Mouse (Mus musculus): ENCODE measurements around the gene Sart1. TPM values are rescaled to one million over a fixed set of nuclear protein-coding genes. Genes with fewer than 3 reads are reported as not detected.
"Not testable (repeated sequence)": the region's sequence is repeated elsewhere in the genome, so short reads cannot be mapped to it uniquely, and the experiment has no call there.

Gene Sart1
- polyA plus RNA-seq, 1 experiment from 2014 or later = 20.8 TPM

DNA sequence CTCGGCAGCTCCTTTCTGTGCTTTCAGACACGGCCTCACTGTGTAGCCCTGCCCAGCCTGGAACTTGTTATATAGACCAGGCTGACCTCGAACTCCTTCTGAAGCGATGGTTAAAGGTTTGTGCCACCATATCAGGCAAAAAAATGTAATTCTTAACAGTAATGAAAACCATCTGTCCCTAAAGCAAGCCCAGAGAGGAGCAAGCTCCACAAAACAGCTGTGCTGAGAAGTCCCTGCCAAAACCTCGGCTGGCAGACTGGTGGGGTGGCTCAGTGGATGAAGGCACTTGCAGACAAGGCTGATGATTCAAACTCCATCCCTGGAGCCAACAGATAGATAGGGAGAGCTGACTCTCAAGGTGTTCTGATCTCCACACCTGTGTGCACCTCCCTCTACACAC, 20.6 kb upstream of the Sart1 start:
- no peak for ATAC-seq
- Histone ChIP-seq H3K36me3 (replicated peaks; ENCODE audit: insufficient read depth, low read length) (no peaks in the 10 kb centered on the region), H3K4me2 (ENCODE audit: low read depth, low read length) (no peak overlapping the region), H3K4me3 (ENCODE audit: low read depth, low read length) (no peak overlapping the region), H3K27me3 (ENCODE audit: insufficient read depth, low read length) (no peaks in the 10 kb centered on the region), H3K27ac (ENCODE audit: low read depth) (peak overlapping the region; percentile 100), H3K9me3 (ENCODE audit: low read length) (no peaks in the 10 kb centered on the region), H3K9ac (replicated peaks) (no peak overlapping the region), H3K4me1 (ENCODE audit: insufficient read depth) (peaks cover 21% of the 10 kb centered on the region)
- 78% methylated on average over 5 of the region's 5 CpGs for WGBS (ENCODE audit: insufficient replicate concordance)
- TF ChIP-seq CTCF (IDR thresholded peaks at IDR 0.05; ENCODE audit: low read depth) = no peak
- no peak for TF ChIP-seq EP300 (IDR thresholded peaks at IDR 0.05; ENCODE audit: low read depth)
- DNase-seq = no peak

DNA sequence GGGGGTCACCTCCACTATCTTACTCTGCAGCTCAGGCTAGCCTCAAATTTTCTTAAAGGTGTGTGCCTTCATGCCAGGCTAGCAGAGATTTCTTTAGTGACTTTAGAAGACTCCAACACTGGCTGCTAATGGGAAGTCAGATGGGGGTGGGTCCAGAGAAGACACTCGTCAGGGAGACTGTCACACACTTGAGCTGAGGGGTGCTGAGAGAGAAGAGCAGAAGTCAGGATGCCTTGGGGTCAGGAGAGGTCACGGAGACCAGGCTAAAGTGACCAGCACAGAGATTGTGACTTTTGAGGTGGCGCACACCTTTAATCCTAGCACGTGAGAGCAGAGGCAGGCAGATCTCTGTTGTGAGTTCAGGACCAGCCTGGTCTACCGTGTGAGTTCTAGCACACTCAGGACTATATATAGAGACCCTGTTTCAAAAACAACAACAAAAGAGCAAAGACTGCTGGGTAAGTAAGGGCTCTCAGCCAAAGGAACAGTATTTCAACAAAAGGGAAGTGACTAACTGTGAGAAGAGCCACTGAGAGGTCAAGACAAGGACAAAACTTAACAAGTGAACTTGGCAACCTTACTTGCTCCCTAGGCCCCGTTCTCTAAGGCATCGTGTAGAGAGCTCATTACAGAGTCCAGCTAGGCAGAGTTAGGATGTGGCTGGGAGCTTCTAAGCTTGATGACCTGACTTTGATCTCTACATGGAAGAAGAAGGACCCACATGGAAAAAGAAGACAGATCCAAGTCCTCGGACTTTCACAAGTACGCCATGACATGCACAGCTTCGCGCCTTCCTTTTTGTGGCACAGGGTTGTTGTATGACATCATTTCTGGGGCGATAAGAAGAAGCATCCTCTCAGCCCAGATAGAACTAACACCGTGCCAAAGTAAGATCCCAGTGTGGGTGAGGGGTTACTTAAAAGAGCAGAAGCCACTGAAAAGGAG, 19.8 kb upstream of the Sart1 start:
- ATAC-seq = no peak; the same call in 1 of the 2 replicates
- Histone ChIP-seq H3K9ac (replicated peaks) (no peak overlapping the region), H3K36me3 (replicated peaks; ENCODE audit: insufficient read depth, low read length) (no peaks in the 10 kb centered on the region), H3K4me3 (ENCODE audit: low read depth, low read length) (peak overlapping the region; percentile 80), H3K4me1 (ENCODE audit: insufficient read depth) (peaks cover 21% of the 10 kb centered on the region), H3K4me2 (ENCODE audit: low read depth, low read length) (peak overlapping the region; percentile 83), H3K27ac (ENCODE audit: low read depth) (peak overlapping the region; percentile 100), H3K27me3 (ENCODE audit: insufficient read depth, low read length) (no peaks in the 10 kb centered on the region), H3K9me3 (ENCODE audit: low read length) (no peaks in the 10 kb centered on the region)
- TF ChIP-seq EP300 (IDR thresholded peaks at IDR 0.05; ENCODE audit: low read depth) (peak; percentile 42; the same call in 1 of the 2 replicates), CTCF (IDR thresholded peaks at IDR 0.05; ENCODE audit: low read depth) (no peak)
- DNase-seq = no peak
- 70% methylated on average over 13 of the region's 13 CpGs for WGBS (ENCODE audit: insufficient replicate concordance)

DNA sequence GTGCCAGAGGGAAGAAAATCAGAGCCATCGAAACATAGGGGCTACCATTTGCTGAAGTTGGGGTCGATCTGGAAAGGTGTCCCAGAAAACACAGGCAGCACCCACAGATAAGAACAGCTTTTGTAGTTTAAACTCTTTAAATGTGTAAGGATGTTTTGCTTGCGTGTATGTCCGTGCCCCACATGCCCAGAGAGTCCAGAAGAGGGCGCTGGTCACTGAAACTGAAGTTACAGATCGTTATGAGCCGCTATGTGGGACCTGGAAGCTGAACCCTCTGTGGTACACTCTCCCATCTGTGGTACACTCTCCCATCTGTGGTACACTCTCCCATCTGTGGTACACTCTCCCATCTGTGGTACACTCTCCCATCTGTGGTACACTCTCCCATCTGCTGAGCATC, 18.6 kb upstream of the Sart1 start:
- ATAC-seq (peak; percentile 78), DNase-seq (peak; percentile 83)
- H3K4me3 ChIP-seq (ENCODE audit: low read depth, low read length) = peak overlapping the region; percentile 80
- no peaks in the 10 kb centered on the region for H3K9me3 ChIP-seq (ENCODE audit: low read length)
- no peaks in the 10 kb centered on the region for H3K27me3 ChIP-seq (ENCODE audit: insufficient read depth, low read length)
- WGBS (ENCODE audit: insufficient replicate concordance) = 7% methylated on average over 7 of the region's 7 CpGs
- peak overlapping the region; percentile 94 for H3K9ac ChIP-seq (replicated peaks)
- TF ChIP-seq EP300 (IDR thresholded peaks at IDR 0.05; ENCODE audit: low read depth) (0 out of 2 replicates have a peak, but pooled peaks have one; percentile 20), CTCF (IDR thresholded peaks at IDR 0.05; ENCODE audit: low read depth) (peak; percentile 89)
- H3K36me3 ChIP-seq (replicated peaks; ENCODE audit: insufficient read depth, low read length) = no peaks in the 10 kb centered on the region
- peaks cover 21% of the 10 kb centered on the region for H3K4me1 ChIP-seq (ENCODE audit: insufficient read depth)
- H3K27ac ChIP-seq (ENCODE audit: low read depth) = peak overlapping the region; percentile 100
- peak overlapping the region; percentile 83 for H3K4me2 ChIP-seq (ENCODE audit: low read depth, low read length)

DNA sequence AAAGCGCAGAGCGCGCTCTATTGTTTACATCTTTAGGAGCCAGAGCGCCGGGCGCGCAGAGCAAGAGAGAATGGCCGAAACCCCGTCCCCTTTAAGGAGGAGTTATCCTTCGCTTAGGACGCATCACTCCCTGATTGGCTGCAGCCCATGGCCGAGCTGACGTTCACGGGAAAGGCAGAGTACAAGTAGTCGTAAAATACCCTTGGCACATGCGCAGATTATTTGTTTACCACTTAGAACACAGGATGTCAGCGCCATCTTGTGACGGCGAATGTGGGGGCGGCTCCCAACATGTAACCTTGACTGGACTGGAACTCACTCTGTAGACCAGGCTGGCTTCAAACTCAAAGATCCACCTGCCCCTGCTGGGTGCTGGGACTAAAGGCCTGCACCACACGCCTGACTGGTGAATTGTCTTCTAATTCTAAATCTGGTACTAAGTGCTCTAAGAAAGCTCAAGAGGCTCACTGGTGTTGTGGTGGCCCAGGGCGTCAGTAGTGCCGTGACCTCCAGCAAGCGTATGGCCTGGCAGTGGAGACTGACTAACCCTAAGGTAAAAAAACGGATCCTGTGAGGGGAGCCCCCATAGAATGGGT, 18.1 kb upstream of the Sart1 start:
- Histone ChIP-seq H3K9ac (replicated peaks) (peak overlapping the region; percentile 94), H3K27ac (ENCODE audit: low read depth) (peak overlapping the region; percentile 100), H3K4me2 (ENCODE audit: low read depth, low read length) (peak overlapping the region; percentile 83), H3K4me1 (ENCODE audit: insufficient read depth) (peaks cover 21% of the 10 kb centered on the region), H3K4me3 (ENCODE audit: low read depth, low read length) (peak overlapping the region; percentile 80)
- peak; percentile 35 for TF ChIP-seq CTCF (IDR thresholded peaks at IDR 0.05; ENCODE audit: low read depth)
- peak; percentile 76 for DNase-seq
- H3K27me3 ChIP-seq (ENCODE audit: insufficient read depth, low read length); H3K36me3 ChIP-seq (replicated peaks; ENCODE audit: insufficient read depth, low read length); H3K9me3 ChIP-seq (ENCODE audit: low read length): not testable (repeated sequence)
- 15% methylated on average over 22 of the region's 25 CpGs for WGBS (ENCODE audit: insufficient replicate concordance)
- ATAC-seq = peak; percentile 83

DNA sequence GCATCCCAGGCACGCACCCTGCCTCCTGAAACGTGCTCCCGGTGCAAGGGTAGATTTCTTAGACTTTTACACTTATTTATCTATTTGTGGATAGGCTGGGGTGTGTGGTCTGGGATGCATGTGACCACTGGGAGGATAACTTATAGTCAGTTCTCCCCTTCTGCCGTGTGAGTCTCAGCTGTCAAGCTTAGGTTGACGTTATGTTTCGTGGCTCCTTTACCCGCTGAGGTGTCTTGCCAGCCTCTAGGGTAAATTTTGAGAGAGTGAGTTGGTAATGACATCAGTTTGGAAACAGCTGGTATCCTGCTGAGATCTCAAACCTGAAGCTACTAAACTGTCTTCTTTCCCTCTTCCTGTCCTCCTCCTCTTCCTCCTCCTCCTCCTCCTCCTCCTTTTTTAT, 17.4 kb upstream of the Sart1 start:
- Histone ChIP-seq H3K4me1 (ENCODE audit: insufficient read depth) (peaks cover 21% of the 10 kb centered on the region), H3K4me2 (ENCODE audit: low read depth, low read length) (peak overlapping the region; percentile 66), H3K9me3 (ENCODE audit: low read length) (no peaks in the 10 kb centered on the region), H3K27ac (ENCODE audit: low read depth) (peak overlapping the region; percentile 87), H3K4me3 (ENCODE audit: low read depth, low read length) (peak overlapping the region; percentile 48), H3K27me3 (ENCODE audit: insufficient read depth, low read length) (no peaks in the 10 kb centered on the region), H3K36me3 (replicated peaks; ENCODE audit: insufficient read depth, low read length) (no peaks in the 10 kb centered on the region), H3K9ac (replicated peaks) (peak overlapping the region; percentile 68)
- 22% methylated on average over 7 of the region's 7 CpGs for whole genome bisulfite sequencing (ENCODE audit: insufficient replicate concordance)
- DNase-seq (no peak), ATAC-seq (no peak)
- TF ChIP-seq CTCF (IDR thresholded peaks at IDR 0.05; ENCODE audit: low read depth) (no peak), EP300 (IDR thresholded peaks at IDR 0.05; ENCODE audit: low read depth) (no peak)

DNA sequence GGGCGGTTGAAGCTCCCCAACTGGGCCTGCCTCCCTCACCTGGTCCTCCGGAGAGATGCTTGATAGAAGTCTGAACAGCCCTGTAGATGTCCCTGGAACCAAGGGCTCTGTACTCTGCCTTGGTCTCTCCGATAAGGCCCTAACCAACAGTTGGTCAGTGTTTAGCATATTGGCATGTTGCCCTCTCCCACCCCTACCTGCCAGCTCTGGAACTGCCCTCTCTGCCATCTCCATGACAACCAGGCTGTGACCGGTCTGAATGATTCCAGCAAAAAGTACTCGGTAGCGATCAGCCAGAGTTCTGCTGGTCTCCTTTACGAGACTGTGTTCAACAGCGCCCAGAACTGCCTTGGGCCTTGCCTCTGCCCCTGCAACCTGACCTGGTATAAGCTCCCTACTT, 13.8 kb upstream of the Sart1 start, which contains the start of gene Tsga10ip:
Gene Tsga10ip (minus strand): TSS at position 234 of the 400 bp plus-strand sequence.
- Histone ChIP-seq H3K27ac (ENCODE audit: low read depth) (no peak within 1 kb of the TSS), H3K27me3 (ENCODE audit: insufficient read depth, low read length) (no peaks in the 10 kb centered on the region), H3K9me3 (ENCODE audit: low read length) (no peaks in the 10 kb centered on the region), H3K4me2 (ENCODE audit: low read depth, low read length) (no peak within 1 kb of the TSS), H3K4me3 (ENCODE audit: low read depth, low read length) (no peak within 1 kb of the TSS), H3K9ac (replicated peaks) (no peak within 1 kb of the TSS), H3K4me1 (ENCODE audit: insufficient read depth) (peaks cover 5% of the 10 kb centered on the region), H3K36me3 (replicated peaks; ENCODE audit: insufficient read depth, low read length) (no peaks in the 10 kb centered on the region)
- ATAC-seq (no peak), DNase-seq (no peak)
- WGBS (ENCODE audit: insufficient replicate concordance) = 78% methylated on average over 8 of the region's 8 CpGs
- TF ChIP-seq EP300 (IDR thresholded peaks at IDR 0.05; ENCODE audit: low read depth) (no peak), CTCF (IDR thresholded peaks at IDR 0.05; ENCODE audit: low read depth) (no peak)

DNA sequence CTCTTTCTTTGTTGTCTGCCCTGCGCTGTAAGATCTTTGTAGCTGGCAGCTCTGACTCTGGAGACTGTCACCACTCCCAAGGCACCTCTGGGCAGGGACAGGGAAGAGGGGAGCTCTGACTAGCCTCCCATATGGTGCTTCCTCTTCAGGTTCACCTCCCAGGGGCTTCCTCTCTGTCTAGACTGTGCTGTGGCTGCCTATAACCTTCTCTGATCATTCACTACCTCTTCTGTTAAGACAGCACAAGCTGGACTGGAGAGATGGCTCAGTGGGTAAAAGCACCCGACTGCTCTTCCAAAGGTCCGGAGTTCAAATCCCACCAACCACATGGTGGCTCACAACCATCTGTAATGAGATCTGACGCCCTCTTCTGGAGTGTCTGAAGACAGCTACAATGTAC, 12.6 kb upstream of the Sart1 start:
- H3K9ac ChIP-seq (replicated peaks); H3K4me3 ChIP-seq (ENCODE audit: low read depth, low read length); H3K27me3 ChIP-seq (ENCODE audit: insufficient read depth, low read length); DNase-seq; ATAC-seq; H3K9me3 ChIP-seq (ENCODE audit: low read length); H3K4me2 ChIP-seq (ENCODE audit: low read depth, low read length); H3K4me1 ChIP-seq (ENCODE audit: insufficient read depth); H3K27ac ChIP-seq (ENCODE audit: low read depth); H3K36me3 ChIP-seq (replicated peaks; ENCODE audit: insufficient read depth, low read length): not testable (repeated sequence)
- 76% methylated on average over 4 of the region's 4 CpGs for WGBS (ENCODE audit: insufficient replicate concordance)
